Mouse (Mus musculus): Measurements from ENCODE around the gene Cabin1.

- TF ChIP-seq CHD2 (IDR thresholded peaks at IDR 0.05; ENCODE audit: low read depth, low read length), result no peak
- TF ChIP-seq MAFK (IDR thresholded peaks at IDR 0.05; ENCODE audit: insufficient read depth, low read depth, low read length), result no peak
- no peak for TF ChIP-seq ZC3H11A (IDR thresholded peaks at IDR 0.05; ENCODE audit: borderline replicate concordance, low read depth, low read length)
- TF ChIP-seq ZNF384 (IDR thresholded peaks at IDR 0.05; ENCODE audit: low read depth, low read length), result no peak
Observed at GRCm38 (mm10) chr10:75709261-75709660, 54.9 kb downstream of the Cabin1 start.
